Mouse (Mus musculus) cerebellum, adult 2 months (tissue): Measurements from ENCODE around the gene Esm1.

Experiments used
- CTCF ChIP-seq: fragments of 200-500 bp; IDR thresholded peaks from 2 replicates; pipeline ENCODE4 v1.5.1; 2011; ENCODE audit warnings: low read depth, mild to moderate bottlenecking, control low read depth, low read length, moderate library complexity, borderline replicate concordance; ENCODE audit not compliant: insufficient read depth
- POLR2A ChIP-seq: fragments of 200-500 bp; IDR thresholded peaks from 2 replicates; pipeline ENCODE4 v1.6.1; 2011; ENCODE audit warnings: low read length, control low read depth, borderline replicate concordance; ENCODE audit not compliant: insufficient read depth

DNA sequence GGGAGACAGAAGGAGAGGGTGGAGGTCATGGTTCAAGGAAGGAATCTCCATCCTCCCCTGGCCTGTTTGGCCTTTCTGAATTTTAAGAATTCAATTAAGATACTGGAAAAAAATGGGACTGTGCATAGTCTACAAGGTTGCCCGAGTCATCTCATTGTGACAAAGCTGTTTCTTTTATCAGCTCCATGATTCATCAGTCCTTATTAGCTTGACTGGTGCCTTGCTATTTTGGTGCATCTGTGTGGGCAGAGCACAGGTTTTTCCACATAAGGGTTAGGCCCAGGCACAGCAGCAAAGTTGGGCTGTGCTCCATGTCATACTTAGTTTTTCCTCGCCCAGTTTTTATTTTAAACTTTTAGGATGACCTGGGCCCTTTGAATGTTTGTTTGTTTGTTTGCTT lies 47.3 kb downstream of the Esm1 start:
- TF ChIP-seq CTCF (no peak), POLR2A (no peak)
